Mouse (Mus musculus) small intestine, adult 2 months (tissue): ENCODE measurements around the gene Adamts12.

ENCODE experiments used
- CTCF ChIP-seq: fragments of 200-500 bp; IDR thresholded peaks from 2 replicates; pipeline ENCODE4 v1.5.1; 2012; ENCODE audit warnings: low read depth, mild to moderate bottlenecking, control low read depth, inconsistent platforms, low read length, moderate library complexity, mixed read lengths; ENCODE audit not compliant: insufficient replicate concordance, insufficient read length; ENCODE audit errors: extremely low read depth
- POLR2A ChIP-seq: fragments of 200-500 bp; IDR thresholded peaks from 2 replicates; pipeline ENCODE4 v1.6.1; 2012; ENCODE audit warnings: low read depth, mild to moderate bottlenecking, control low read depth, inconsistent platforms, low read length, moderate library complexity

DNA sequence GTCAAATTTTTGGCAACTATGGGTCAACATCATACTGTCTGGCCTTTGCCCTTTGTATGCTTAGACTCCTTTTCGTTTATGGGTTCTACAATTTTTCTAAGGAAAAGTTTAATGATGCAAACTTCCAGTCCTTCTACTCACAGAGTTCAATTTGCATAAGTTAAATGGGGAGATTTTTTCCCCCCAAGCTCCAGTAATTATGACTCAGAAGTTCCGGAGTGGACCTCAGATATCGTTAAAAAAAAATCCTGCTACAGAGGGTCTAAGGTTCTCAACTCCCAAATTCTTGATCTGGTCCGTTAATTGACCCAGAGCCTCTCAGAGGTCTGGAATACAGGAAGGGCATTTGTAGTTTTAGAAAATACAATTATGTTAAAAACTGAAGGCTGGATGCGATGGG is 297.2 kb downstream of the Adamts12 start:
- TF ChIP-seq CTCF (no peak), POLR2A (no peak)
